Mouse (Mus musculus) layer of hippocampus, adult 9-10 months (tissue): ENCODE measurements around the gene 2310046K23Rik.
"Not testable (repeated sequence)": the region's sequence is repeated elsewhere in the genome, so short reads cannot be mapped to it uniquely, and the experiment has no call there.

Source experiments
- DNase-seq: peaks from one replicate; pipeline ENCODE4 v3.0.0; 2022; ENCODE audit warnings: low spot score

2310046K23Rik gene

DNA sequence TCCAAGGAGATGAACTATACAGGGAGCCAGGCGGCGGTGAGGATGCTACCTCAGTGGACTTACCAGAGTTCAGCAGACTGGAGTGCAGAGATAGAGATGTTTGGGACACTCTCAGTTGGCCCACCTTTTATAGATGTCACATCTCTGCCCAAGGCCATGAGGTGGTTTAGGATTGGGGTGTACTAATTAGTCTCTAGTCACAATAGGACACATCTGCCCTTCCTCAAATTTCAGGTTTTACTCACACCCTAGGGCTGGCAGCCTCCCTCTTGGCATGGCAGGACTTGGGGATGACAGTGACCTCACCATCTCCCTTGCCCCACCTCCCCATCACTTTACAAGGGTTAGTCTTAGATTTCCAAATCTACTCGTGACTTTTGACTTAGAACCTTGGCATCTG is at the start of gene 2310046K23Rik:
2310046K23Rik (minus strand) TSS at position 101 of the 400 bp plus-strand sequence.
- no peak for DNase-seq

DNA sequence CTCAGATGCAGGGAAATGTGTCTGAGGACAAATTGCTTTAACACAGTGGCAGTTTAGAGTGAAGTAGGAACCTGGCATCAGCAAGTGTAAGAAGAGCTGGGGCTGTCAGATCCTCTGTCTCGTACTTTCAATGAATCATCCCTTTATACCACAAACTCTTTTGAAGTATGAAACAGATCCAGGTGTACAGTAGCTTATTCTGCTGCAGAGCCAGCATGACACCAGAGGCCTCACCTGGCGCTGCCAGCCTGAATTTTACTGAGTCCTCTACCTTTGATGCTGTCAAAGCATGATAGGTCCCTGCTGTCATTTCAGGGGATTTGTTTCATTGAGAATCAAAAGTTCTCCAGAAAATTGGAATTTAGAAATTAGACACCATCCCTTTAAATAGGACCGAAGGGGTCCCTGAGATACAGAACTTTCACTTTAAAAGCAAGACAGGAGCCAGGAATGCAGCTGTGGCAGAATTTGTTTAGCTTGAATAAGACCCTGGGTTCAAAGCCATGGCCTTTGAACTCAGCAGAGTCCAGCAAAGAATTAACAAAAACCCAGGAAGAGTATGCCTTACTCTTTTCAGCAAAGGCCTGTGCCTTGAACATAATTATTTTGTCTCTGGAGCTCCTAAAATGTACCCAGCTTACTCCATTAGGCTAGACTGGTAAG is 49.0 kb upstream of the 2310046K23Rik start:
- no peak for DNase-seq

DNA sequence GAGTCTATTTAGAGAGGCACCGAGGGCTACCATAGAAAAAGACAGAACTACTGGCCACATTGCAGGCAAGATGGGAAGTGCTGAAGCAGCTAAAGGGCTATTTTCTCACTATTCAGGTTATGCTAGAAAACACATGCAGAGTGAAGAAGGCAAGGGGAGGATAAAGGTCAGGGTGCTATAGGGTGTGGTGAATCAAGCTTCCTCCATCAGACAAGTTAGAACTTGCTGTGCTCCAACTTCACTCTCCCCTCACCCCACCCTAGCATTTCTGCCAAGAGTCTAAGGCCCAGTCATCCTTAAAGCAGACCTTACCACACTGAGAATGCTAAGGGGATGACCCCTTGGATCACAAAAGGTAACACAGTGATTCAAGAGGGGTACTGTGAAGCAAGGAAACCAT is 45.2 kb upstream of the 2310046K23Rik start:
- DNase-seq: no peak

DNA sequence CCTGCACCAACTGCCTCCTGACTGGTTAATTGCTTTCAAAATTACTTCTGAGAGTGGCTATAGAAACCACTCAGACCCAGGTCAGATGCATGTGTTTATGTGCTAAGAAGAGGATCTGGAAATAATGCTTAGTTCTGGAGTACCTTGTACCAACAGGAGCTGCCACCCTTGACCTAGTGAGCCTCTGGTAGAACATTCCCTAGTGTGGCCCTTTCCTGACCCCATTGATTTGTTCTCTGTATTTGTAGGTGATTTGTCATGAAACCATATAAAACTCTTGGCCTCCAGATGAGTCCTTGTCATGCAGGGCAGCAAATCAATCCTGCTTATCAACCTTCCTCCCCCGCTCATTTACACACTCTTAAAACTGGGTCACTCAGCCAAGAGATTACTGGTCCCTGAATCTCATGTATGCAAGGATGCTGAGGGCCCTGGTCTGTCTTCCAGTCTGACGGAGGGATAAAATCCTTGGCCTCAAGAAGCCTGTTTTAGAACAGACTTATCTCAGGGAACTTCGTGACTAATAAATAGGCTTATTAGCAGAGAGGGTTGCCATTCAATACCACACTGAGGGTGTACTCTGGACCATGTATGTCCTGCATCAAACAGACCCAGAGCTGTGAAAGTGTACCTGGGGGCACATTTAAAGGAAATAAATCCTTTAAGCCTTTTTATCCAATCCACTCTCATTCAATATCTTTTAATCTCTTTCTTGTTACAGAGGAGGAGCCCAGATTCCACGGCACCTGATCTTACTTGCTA is 44.5 kb upstream of the 2310046K23Rik start:
- DNase-seq: no peak

DNA sequence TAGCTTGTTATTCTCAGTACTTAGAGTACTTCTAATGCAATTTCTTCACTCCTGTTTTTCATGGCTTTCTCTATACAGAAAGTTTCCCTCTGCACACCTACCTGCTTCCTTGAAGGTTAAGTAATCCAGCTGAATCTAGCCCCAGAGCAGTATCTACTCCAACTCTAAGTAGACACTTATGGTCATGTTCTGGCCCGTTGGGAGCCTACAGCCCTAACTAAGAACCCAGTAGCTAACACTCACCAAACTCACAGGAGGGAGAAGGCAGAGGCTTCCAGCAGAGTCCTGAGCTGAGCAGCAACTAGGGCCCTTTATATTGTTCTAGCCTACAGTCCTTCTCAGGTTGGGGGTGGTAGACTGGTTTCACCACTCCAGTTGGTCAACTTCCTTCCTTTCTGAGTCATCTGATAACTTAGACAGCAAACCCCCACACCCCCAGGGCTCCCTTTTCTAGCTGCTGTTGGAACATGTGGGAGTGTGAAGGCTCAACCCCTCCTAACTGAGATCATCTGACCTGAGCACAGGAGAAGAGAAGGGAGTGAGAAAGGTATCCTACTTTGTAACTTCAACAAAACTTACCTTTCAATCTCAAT is 39.2 kb upstream of the 2310046K23Rik start, which contains the start of gene Ivl:
Ivl (minus strand) TSS at position 287 of the 593 bp plus-strand sequence.
- DNase-seq: no peak

DNA sequence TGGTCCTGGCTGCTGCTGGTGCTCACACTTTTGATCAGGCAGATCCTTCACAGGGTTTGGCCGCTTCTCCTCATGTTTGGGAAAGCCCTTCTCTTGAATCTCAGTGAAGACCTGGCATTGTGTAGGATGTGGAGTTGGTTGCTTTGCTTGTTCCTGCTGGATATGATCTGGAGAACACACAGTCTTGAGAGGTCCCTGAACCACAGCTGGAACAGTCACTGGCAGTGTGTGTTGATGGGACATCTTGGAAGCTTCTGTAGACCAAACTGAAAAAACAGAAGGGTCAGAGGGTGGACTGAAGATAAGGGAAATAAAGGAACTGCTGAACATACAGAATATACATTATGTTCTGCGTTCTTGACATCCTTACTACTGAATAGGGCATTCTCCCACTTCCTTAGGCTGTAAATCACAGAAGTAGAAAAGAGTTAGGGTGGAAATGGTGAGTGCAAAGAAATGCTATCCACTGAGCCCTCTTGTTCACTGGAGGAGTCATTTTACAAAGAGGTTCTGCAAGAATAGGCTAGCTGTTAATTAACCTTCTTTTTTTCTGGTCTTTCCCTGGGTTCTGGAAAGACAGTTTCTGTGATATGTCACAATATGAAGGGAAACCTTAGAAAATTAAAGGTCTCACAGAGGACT is 38.3 kb upstream of the 2310046K23Rik start:
- no peak for DNase-seq

DNA sequence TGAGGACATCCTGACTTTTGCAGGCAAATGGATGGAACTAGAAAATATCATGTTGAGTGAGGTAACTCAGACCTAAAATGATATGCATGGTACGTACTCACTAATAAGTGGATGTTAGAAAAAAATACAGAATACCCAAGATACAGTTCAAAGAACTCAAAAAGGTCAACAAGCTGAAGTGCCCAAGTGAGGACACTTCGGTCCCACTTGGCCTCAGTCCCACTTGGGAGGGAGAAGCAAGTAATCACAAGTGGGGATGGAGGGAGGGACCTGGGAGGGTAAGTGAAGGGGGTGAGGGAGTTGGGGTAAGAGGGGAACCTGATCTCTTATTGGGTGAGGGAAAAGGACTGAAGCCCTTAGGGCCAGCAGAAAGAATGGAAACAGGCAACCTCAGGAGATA is 34.4 kb upstream of the 2310046K23Rik start:
- DNase-seq: no peak

DNA sequence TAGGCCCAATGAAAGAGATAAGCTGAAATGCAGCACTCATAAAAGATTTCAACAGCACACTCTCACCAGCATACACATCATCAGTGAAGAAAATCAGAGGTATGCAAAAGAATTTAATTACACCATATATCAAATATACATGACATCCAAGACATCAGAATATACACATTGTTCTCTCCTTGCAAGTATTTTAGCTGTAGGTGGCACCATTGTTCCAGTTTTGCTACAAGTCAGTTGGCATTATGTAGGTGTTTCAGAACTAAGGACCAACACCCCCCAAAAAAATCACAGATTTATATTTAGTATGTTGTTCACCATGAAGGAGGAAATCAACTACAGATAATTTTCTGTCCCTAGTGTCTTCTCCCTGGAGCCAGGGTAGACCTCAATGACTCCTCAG is 31.1 kb upstream of the 2310046K23Rik start:
- DNase-seq: no peak

DNA sequence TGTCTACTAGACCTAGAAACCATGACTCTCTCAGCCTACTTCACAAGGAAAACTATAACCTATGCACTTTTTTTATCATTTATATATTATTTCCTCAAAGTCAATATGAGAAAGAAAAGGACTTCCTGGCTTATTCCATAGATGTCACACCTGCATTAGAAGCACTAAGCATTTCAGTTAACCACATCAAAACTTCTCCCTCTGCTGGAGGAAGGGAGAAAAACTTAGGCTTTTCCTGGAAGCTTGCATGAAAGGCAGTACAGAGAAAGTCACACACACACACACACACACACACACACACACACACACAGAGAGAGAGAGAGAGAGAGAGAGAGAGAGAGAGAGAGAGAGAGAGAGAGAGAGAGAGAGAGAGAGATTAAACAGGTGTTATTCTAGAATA is 22.0 kb downstream of the 2310046K23Rik start:
- DNase-seq: no peak

DNA sequence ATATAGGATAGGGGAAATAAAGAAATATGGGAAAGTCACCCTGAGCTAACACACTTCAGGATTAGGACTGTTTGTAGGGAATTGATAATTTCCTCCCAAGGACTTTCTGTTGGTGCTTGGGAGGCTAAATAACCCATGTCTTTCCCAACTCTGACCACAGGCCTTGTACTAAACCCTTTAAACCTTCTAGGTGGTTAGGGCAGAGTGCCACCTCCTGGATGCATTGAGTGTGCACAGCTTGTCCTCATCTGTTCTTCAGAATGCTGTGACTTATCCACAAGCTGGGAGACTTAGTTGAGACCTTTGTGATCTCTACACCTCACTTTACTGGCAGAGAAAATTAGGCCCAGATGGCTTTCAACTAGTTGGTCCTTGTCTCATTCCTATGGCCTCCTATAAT is 23.5 kb downstream of the 2310046K23Rik start:
- no peak for DNase-seq

DNA sequence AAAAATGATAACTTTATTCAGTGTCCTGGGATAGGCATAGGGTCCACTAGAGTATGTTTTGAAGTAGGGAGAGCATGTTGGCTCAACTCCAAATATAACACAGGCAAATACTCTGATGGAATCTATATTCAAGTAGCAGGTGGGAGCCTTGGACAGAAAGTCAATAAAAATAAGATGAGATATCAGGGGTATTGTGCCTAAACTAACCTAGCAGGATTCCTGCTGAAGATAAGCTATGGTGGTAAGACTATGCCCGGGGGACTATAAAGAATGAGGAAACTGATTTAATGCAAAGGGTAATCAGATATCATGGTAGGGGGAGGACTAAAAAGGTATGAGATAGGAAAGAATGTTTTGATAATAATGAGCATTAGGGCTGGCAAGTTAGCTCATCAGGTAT is 26.1 kb downstream of the 2310046K23Rik start:
- no peak for DNase-seq

DNA sequence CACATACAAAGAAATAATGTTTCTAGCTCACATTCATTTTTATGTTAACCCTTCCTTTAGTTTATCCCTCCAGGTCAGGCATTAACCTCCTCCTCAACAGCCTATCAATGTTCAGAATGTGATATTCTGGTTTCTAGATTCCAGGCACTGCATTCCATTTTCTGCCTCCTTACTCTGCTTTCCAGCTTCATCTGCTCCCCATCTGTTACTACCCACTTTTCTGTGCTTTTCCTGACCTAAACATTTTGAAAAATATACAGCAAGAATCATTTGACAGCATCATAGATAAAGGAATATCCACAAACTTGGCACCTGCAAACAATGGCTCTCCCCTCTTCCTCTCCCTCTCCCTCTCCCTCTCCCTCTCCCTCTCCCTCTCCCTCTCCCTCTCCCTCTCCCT is 30.8 kb downstream of the 2310046K23Rik start:
- DNase-seq: no peak

DNA sequence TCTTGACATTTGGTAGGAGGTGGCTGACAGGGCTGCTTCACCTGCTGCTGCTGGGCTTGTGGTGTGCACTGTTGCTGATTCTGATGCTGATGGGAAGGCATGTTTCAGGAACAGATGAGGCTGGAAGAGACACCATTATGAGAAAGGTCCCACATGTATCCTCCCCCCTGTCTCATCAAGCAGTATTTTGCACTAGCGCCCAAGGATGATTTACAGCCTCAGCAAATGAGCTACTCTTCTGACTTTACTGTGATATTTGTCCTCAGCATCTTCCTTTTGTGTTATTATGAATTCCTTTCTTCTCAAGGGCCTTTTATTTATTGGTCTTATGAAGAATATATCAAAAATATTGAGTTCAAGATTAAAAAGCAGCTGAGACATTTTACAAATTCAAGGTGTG is 33.9 kb downstream of the 2310046K23Rik start, which contains the start of gene Sprr4:
Sprr4 (minus strand) TSS at position 101 of the 400 bp plus-strand sequence.
- no peak for DNase-seq

DNA sequence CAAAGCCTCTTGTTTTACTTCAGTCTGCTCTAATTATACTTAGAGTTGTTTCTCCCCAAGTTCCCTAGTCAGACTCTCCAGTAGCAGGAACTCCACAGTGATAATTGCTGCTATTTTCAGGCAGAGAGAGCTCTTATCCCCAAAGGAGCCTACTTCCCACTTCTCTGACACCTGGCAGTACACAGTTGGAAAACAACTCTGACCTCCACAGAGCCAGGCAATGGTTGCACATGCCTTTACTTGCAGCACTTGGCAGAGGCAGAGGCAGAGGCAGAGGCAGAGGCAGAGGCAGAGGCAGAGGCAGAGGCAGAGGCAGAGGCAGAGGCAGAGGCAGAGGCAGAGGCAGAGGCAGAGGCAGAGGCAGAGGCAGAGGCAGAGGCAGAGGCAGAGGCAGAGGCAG is 44.0 kb downstream of the 2310046K23Rik start:
- DNase-seq: not testable (repeated sequence)

DNA sequence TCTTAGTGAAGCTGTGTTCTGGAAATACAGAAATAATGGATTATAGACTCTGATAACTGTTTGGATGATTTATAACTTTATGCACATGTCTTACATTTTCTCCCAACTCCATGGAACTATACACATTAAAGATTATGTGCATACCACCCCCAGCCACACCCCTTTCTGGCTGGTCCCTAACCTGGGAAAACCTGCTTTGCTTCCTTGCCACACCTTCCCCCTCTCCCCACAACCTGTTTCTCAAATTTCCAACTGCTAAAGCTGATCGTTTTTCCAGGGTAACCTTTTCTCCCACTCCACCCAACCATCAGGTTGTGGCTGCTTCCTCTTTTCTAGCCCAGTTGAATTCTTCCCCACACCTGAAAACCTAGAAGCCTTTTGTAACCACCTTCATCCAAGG is 48.0 kb downstream of the 2310046K23Rik start:
- no peak for DNase-seq

DNA sequence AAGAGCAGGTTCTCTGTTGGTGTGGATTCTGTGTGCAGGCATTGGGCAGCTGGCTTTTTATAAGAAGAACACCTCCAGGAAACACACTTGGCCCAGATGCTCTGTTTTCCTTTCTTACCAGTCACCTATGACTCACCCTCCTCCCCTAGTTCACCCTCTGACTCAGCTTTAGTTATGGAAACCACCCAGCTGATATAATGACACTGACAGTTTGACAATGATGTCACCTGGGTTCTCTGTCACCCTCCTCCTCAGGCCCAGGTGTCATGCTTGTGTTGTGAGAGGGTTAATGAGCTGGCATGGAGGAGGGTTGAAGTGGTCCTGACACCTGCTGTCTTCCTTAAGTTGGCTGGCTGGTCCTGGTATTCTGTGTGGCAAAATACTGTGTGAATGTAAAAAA is 48.4 kb downstream of the 2310046K23Rik start, which contains the start of gene Sprr1a:
Sprr1a (minus strand) TSS at position 33 of the 400 bp plus-strand sequence.
- DNase-seq: no peak
